Mouse (Mus musculus) lung, postnatal 0 days (tissue): ENCODE results near the gene Cers1.

ENCODE experiments used
- CTCF ChIP-seq: IDR thresholded peaks from 2 replicates; pipeline ENCODE4 v1.5.1; 2016; ENCODE audit warnings: antibody characterized with exemption, mild to moderate bottlenecking
- EP300 ChIP-seq: IDR thresholded peaks from 2 replicates; pipeline ENCODE4 v1.6.1; 2016; ENCODE audit warnings: antibody characterized with exemption, mild to moderate bottlenecking, control low read depth

- TF ChIP-seq CTCF = no peak; the same call in 1 of the 2 replicates
- TF ChIP-seq EP300 = no peak
Measured at GRCm38 (mm10) chr8:70377049-70377448, 61.5 kb downstream of the Cers1 start.
